Mouse (Mus musculus): ENCODE data around the gene Tfb1m. TPM values are rescaled to one million over a fixed set of nuclear protein-coding genes. Genes with fewer than 3 reads are reported as not detected.

Tfb1m gene
- polyA plus RNA-seq, 1 experiment, result 35.6 TPM

GRCm38 (mm10) chr17:3531641-3532040 lies 25.9 kb downstream of the Tfb1m start:
- H3K27ac ChIP-seq (ENCODE audit: control insufficient read depth, insufficient read depth, low read depth, low read length), result no peak overlapping the region
- no peak overlapping the region for H3K4me3 ChIP-seq (ENCODE audit: control insufficient read depth, low read depth, low read length)
- H3K36me3 ChIP-seq (ENCODE audit: control insufficient read depth, insufficient read depth, low read length), result no peaks in the 10 kb centered on the region
- TF ChIP-seq CTCF (IDR thresholded peaks at IDR 0.05; ENCODE audit: control insufficient read depth, insufficient read depth, insufficient replicate concordance, low read depth, low read length), result no peak
- TF ChIP-seq POLR2A (IDR thresholded peaks at IDR 0.05; ENCODE audit: control insufficient read depth, low read depth, low read length), result no peak
- H3K4me1 ChIP-seq (ENCODE audit: control insufficient read depth, insufficient read depth, low read length), result no peaks in the 10 kb centered on the region
- H3K27me3 ChIP-seq (ENCODE audit: control insufficient read depth, insufficient read depth, low read length), result no peaks in the 10 kb centered on the region

DNA sequence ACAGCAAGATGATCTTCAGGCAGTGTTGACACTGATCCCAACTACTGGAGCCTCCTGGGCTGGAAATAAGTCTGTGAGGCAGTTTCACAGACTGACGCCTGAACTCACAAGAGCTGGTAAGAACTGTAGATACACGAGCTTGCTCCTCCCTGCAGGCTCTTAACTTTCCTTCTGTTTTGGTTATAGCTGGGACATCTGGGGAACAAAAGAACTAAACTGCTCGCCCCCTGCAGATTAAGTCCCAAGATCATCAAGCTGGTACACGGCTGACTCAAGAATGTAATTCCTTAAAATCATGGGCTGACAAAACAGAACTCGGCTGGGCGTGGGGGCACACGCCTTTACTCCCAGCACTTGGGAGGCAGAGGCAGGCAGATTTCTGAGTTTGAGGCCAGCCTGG lies 27.0 kb downstream of the Tfb1m start:
- H3K27ac ChIP-seq (ENCODE audit: control insufficient read depth, insufficient read depth, low read depth, low read length), result no peak overlapping the region
- no peak overlapping the region for H3K4me3 ChIP-seq (ENCODE audit: control insufficient read depth, low read depth, low read length)
- TF ChIP-seq POLR2A (IDR thresholded peaks at IDR 0.05; ENCODE audit: control insufficient read depth, low read depth, low read length) (no peak), CTCF (IDR thresholded peaks at IDR 0.05; ENCODE audit: control insufficient read depth, insufficient read depth, insufficient replicate concordance, low read depth, low read length) (no peak)
- H3K27me3 ChIP-seq (ENCODE audit: control insufficient read depth, insufficient read depth, low read length), result no peaks in the 10 kb centered on the region
- H3K36me3 ChIP-seq (ENCODE audit: control insufficient read depth, insufficient read depth, low read length), result no peaks in the 10 kb centered on the region
- H3K4me1 ChIP-seq (ENCODE audit: control insufficient read depth, insufficient read depth, low read length), result no peaks in the 10 kb centered on the region

- H3K4me3 ChIP-seq (ENCODE audit: control insufficient read depth, low read depth, low read length), result no peak overlapping the region
- no peaks in the 10 kb centered on the region for H3K4me1 ChIP-seq (ENCODE audit: control insufficient read depth, insufficient read depth, low read length)
- TF ChIP-seq CTCF (IDR thresholded peaks at IDR 0.05; ENCODE audit: control insufficient read depth, insufficient read depth, insufficient replicate concordance, low read depth, low read length), result no peak
- TF ChIP-seq POLR2A (IDR thresholded peaks at IDR 0.05; ENCODE audit: control insufficient read depth, low read depth, low read length), result no peak
- H3K27ac ChIP-seq (ENCODE audit: control insufficient read depth, insufficient read depth, low read depth, low read length), result no peak overlapping the region
- no peaks in the 10 kb centered on the region; the same call in 1 of the 2 replicates for H3K36me3 ChIP-seq (ENCODE audit: control insufficient read depth, insufficient read depth, low read length)
- H3K27me3 ChIP-seq (ENCODE audit: control insufficient read depth, insufficient read depth, low read length), result no peaks in the 10 kb centered on the region
These were observed 28.1 kb downstream of the Tfb1m start for GRCm38 (mm10) chr17:3529523-3529922.

DNA sequence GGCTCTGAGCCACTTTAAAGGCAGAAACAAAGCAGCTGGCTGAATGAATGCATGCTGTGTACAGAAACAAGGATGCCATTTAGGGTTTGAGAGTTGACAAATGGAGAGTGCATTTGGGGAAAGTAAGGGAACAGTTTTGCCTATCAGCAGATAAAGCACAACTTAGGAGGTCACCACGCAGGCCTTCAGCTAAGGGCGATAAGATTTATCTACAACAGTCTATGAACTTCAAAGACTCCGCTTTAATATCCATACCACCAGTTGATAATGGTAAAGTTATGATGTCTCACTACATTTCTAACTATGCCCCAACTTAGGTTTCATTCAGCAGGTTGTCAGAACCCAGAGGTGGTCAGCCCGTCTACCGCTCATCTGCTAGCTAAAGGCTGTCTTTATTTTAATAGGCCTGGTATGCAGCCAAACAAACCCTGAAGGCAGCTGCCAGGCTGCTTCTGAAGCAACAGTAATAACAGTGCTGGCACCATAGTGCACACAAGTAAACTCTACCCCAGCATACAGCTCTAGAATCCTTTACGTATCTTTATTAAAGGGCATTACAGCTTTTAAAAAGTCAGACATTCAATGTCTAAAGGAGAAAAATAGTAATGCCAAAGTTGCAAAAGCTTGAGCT lies 29.6 kb downstream of the Tfb1m start:
- Histone ChIP-seq H3K27me3 (ENCODE audit: control insufficient read depth, insufficient read depth, low read length) (no peaks in the 10 kb centered on the region), H3K27ac (ENCODE audit: control insufficient read depth, insufficient read depth, low read depth, low read length) (no peak overlapping the region), H3K36me3 (ENCODE audit: control insufficient read depth, insufficient read depth, low read length) (no peaks in the 10 kb centered on the region; the same call in 1 of the 2 replicates), H3K4me1 (ENCODE audit: control insufficient read depth, insufficient read depth, low read length) (no peaks in the 10 kb centered on the region), H3K4me3 (ENCODE audit: control insufficient read depth, low read depth, low read length) (no peak overlapping the region)
- no peak for TF ChIP-seq CTCF (IDR thresholded peaks at IDR 0.05; ENCODE audit: control insufficient read depth, insufficient read depth, insufficient replicate concordance, low read depth, low read length)

DNA sequence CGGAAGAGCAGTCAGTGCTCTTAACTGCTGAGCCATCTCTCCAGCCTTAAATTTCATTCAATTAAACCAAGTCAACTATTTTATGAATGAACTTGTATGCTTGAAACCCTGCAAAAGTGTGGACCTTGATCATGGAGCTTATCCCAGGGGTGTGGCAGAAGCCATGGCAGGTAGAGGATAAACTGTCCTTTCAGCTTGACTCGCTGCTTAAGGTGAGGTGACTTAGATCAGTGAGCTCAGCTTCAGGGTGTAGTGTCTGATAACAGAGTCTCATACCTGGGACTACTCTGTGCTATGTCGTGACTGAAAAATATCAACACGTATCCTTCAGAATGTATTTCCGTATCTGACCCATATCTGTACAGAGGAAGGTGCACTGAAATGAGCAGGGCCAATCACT lies 37.2 kb downstream of the Tfb1m start:
- Histone ChIP-seq H3K27me3 (ENCODE audit: control insufficient read depth, insufficient read depth, low read length) (no peaks in the 10 kb centered on the region), H3K36me3 (ENCODE audit: control insufficient read depth, insufficient read depth, low read length) (peaks cover 1% of the 10 kb centered on the region), H3K4me1 (ENCODE audit: control insufficient read depth, insufficient read depth, low read length) (no peaks in the 10 kb centered on the region)

DNA sequence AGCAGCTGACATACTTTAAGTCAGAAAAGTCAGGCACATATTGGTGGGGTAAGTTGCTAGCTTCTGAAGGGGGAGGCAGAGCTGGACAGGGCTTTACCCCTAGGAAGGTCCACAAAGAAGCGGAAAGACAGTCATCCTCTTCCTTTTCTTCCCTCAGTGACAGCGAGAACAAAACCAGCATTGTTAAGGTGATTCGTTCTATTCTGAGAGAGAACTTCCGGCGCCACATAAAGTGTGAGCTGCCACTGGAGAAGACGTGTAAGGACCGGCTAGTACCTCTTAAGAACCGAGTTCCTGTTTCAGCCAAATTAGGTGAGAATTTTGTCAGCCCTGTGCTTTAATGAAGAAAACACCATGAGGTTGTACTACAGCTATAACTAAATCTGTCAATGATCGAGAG lies 41.2 kb downstream of the Tfb1m start:
- TF ChIP-seq CTCF (IDR thresholded peaks at IDR 0.05; ENCODE audit: control insufficient read depth, insufficient read depth, insufficient replicate concordance, low read depth, low read length) (no peak), POLR2A (IDR thresholded peaks at IDR 0.05; ENCODE audit: control insufficient read depth, low read depth, low read length) (no peak)
- Histone ChIP-seq H3K36me3 (ENCODE audit: control insufficient read depth, insufficient read depth, low read length) (peaks cover 1% of the 10 kb centered on the region; the same call in 1 of the 2 replicates), H3K27me3 (ENCODE audit: control insufficient read depth, insufficient read depth, low read length) (no peaks in the 10 kb centered on the region), H3K4me1 (ENCODE audit: control insufficient read depth, insufficient read depth, low read length) (no peaks in the 10 kb centered on the region), H3K4me3 (ENCODE audit: control insufficient read depth, low read depth, low read length) (no peak overlapping the region), H3K27ac (ENCODE audit: control insufficient read depth, insufficient read depth, low read depth, low read length) (no peak overlapping the region)

More for the DNA sequence above, 37.2 kb downstream of the Tfb1m start:
- TF ChIP-seq CTCF (IDR thresholded peaks at IDR 0.05; ENCODE audit: control insufficient read depth, insufficient read depth, insufficient replicate concordance, low read depth, low read length) (no peak), POLR2A (IDR thresholded peaks at IDR 0.05; ENCODE audit: control insufficient read depth, low read depth, low read length) (no peak)
- no peak overlapping the region for H3K4me3 ChIP-seq (ENCODE audit: control insufficient read depth, low read depth, low read length)
- no peak overlapping the region for H3K27ac ChIP-seq (ENCODE audit: control insufficient read depth, insufficient read depth, low read depth, low read length)

GRCm38 (mm10) chr17:3515851-3516250 lies 41.7 kb downstream of the Tfb1m start:
- no peaks in the 10 kb centered on the region for H3K27me3 ChIP-seq (ENCODE audit: control insufficient read depth, insufficient read depth, low read length)
- H3K27ac ChIP-seq (ENCODE audit: control insufficient read depth, insufficient read depth, low read depth, low read length), result no peak overlapping the region

More at GRCm38 (mm10) chr17:3515851-3516250, 41.7 kb downstream of the Tfb1m start:
- H3K4me1 ChIP-seq (ENCODE audit: control insufficient read depth, insufficient read depth, low read length), result no peaks in the 10 kb centered on the region
- H3K4me3 ChIP-seq (ENCODE audit: control insufficient read depth, low read depth, low read length), result no peak overlapping the region
- TF ChIP-seq CTCF (IDR thresholded peaks at IDR 0.05; ENCODE audit: control insufficient read depth, insufficient read depth, insufficient replicate concordance, low read depth, low read length) (no peak), POLR2A (IDR thresholded peaks at IDR 0.05; ENCODE audit: control insufficient read depth, low read depth, low read length) (no peak)
- H3K36me3 ChIP-seq (ENCODE audit: control insufficient read depth, insufficient read depth, low read length), result peaks cover 1% of the 10 kb centered on the region; the same call in 1 of the 2 replicates
